Mouse (Mus musculus): ENCODE measurements around the gene Rbm20. TPM values are rescaled to one million over a fixed set of nuclear protein-coding genes. Genes with fewer than 3 reads are reported as not detected.
A peak's percentile ranks its signal among the peaks of the same experiment; 100 is the strongest.

The Rbm20 gene
- polyA plus RNA-seq, 2 experiments, result 0.04 to 0.18 TPM

GRCm38 (mm10) chr19:53824872-53825680 lies 148.0 kb downstream of the Rbm20 start:
- no peak overlapping the region; the same call in none of the 2 replicates for H3K27ac ChIP-seq

DNA sequence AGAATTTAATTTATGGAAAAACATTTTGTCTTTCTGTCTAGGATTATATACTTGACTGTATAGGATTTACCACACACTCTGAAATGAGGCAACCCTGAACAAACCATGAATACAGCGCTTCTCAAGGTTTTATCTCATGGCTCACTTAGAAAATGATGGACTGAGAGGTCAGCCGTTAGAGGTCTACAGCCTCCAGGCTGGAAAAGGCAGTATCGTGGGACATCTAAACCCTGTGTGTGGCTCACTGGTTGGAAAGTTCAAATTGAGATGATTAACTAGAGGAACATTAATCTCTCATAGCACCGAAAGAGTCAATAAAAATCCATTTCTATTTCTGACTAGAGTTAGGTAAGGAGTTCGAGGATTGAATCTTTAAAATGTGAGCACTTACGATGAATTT lies 152.9 kb downstream of the Rbm20 start:
- Histone ChIP-seq H3K4me3 (ENCODE audit: insufficient read depth in 1 of 2, low read depth in 2 of 2, low read length in 2 of 2) (no peak overlapping the region), H3K9me3 (ENCODE audit: control insufficient read depth, low read length) (no peaks in the 10 kb centered on the region), H3K4me2 (ENCODE audit: low read depth) (peak overlapping the region; percentile 3; the same call in 1 of the 2 replicates), H3K27me3 (ENCODE audit: control insufficient read depth, insufficient read depth, low read length) (no peaks in the 10 kb centered on the region), H3K9ac (replicated peaks) (no peak overlapping the region), H3K4me1 (replicated peaks; ENCODE audit: control insufficient read depth in 2 of 2, insufficient read depth in 2 of 2, low read length in 1 of 2) (peaks cover 0 to 19% of the 10 kb centered on the region in 2 experiments; a peak in 2 of 4 replicates), H3K36me3 (replicated peaks; ENCODE audit: control insufficient read depth, insufficient read depth, low read depth) (no peaks in the 10 kb centered on the region), H3K27ac (no peak overlapping the region)
- TF ChIP-seq EP300 (IDR thresholded peaks at IDR 0.05; ENCODE audit: low read depth), result no peak
- no peak for TF ChIP-seq CTCF (IDR thresholded peaks at IDR 0.05; ENCODE audit: low read depth)
- 36% methylated on average over 6 of the region's 6 CpGs for WGBS (ENCODE audit: insufficient replicate concordance)
- DNase-seq (ENCODE audit: low read depth in 3 of 3, low spot score in 3 of 3) (no peak), ATAC-seq (ENCODE audit: insufficient read depth) (no peak)

More at GRCm38 (mm10) chr19:53824872-53825680, 148.0 kb downstream of the Rbm20 start:
- H3K4me1 ChIP-seq (replicated peaks; ENCODE audit: control insufficient read depth in 2 of 2, insufficient read depth in 2 of 2, low read length in 1 of 2), result peaks cover 14 to 26% of the 10 kb centered on the region in 2 experiments
- peak overlapping the region; percentile 59 for H3K4me2 ChIP-seq (ENCODE audit: low read depth)
- ATAC-seq (ENCODE audit: insufficient read depth), result peak; percentile 81
- TF ChIP-seq EP300 (IDR thresholded peaks at IDR 0.05; ENCODE audit: low read depth) (no peak), CTCF (IDR thresholded peaks at IDR 0.05; ENCODE audit: low read depth) (peak; percentile 32)
- peak overlapping the region; percentile 52 for H3K9ac ChIP-seq (replicated peaks)
- whole genome bisulfite sequencing (ENCODE audit: insufficient replicate concordance), result 67% methylated on average over 21 of the region's 21 CpGs
- no peaks in the 10 kb centered on the region for H3K27me3 ChIP-seq (ENCODE audit: control insufficient read depth, insufficient read depth, low read length)
- DNase-seq (ENCODE audit: low read depth in 3 of 3, low spot score in 3 of 3), result no peak
- H3K4me3 ChIP-seq (ENCODE audit: insufficient read depth in 1 of 2, low read depth in 2 of 2, low read length in 2 of 2), result peak overlapping the region; percentile 58 to 92
- no peaks in the 10 kb centered on the region for H3K9me3 ChIP-seq (ENCODE audit: control insufficient read depth, low read length)
- no peaks in the 10 kb centered on the region for H3K36me3 ChIP-seq (replicated peaks; ENCODE audit: control insufficient read depth, insufficient read depth, low read depth)

- DNase-seq (ENCODE audit: low read depth in 3 of 3, low spot score in 3 of 3) (peak in 1 of 3 experiments; percentile 23), ATAC-seq (ENCODE audit: insufficient read depth) (peak; percentile 73)
- no peaks in the 10 kb centered on the region for H3K27me3 ChIP-seq (ENCODE audit: control insufficient read depth, insufficient read depth, low read length)
- H3K9ac ChIP-seq (replicated peaks), result no peak overlapping the region
- WGBS (ENCODE audit: insufficient replicate concordance), result 19% methylated on average over 8 of the region's 8 CpGs
- H3K4me3 ChIP-seq (ENCODE audit: insufficient read depth in 1 of 2, low read depth in 2 of 2, low read length in 2 of 2), result no peak overlapping the region
- H3K4me1 ChIP-seq (replicated peaks; ENCODE audit: control insufficient read depth in 2 of 2, insufficient read depth in 2 of 2, low read length in 1 of 2), result peaks cover 0 to 19% of the 10 kb centered on the region in 2 experiments; a peak in 2 of 4 replicates
- peak overlapping the region; percentile 3; the same call in 1 of the 2 replicates for H3K4me2 ChIP-seq (ENCODE audit: low read depth)
- no peak overlapping the region for H3K27ac ChIP-seq
- H3K9me3 ChIP-seq (ENCODE audit: control insufficient read depth, low read length), result no peaks in the 10 kb centered on the region
- H3K36me3 ChIP-seq (replicated peaks; ENCODE audit: control insufficient read depth, insufficient read depth, low read depth), result no peaks in the 10 kb centered on the region
- TF ChIP-seq EP300 (IDR thresholded peaks at IDR 0.05; ENCODE audit: low read depth), result peak; percentile 43
- TF ChIP-seq CTCF (IDR thresholded peaks at IDR 0.05; ENCODE audit: low read depth), result no peak
Observed at GRCm38 (mm10) chr19:53830407-53831163, 153.5 kb downstream of the Rbm20 start.

- Histone ChIP-seq H3K4me2 (ENCODE audit: low read depth) (no peak overlapping the region), H3K9me3 (ENCODE audit: control insufficient read depth, low read length) (no peaks in the 10 kb centered on the region), H3K27me3 (ENCODE audit: control insufficient read depth, insufficient read depth, low read length) (no peaks in the 10 kb centered on the region), H3K4me3 (ENCODE audit: insufficient read depth in 1 of 2, low read depth in 2 of 2, low read length in 2 of 2) (no peak overlapping the region), H3K27ac (no peak overlapping the region), H3K4me1 (replicated peaks; ENCODE audit: control insufficient read depth in 2 of 2, insufficient read depth in 2 of 2, low read length in 1 of 2) (peaks cover 0 to 19% of the 10 kb centered on the region in 2 experiments; a peak in 2 of 4 replicates), H3K9ac (replicated peaks) (no peak overlapping the region), H3K36me3 (replicated peaks; ENCODE audit: control insufficient read depth, insufficient read depth, low read depth) (no peaks in the 10 kb centered on the region)
- 44% methylated on average over 3 of the region's 3 CpGs for WGBS (ENCODE audit: insufficient replicate concordance)
- ATAC-seq (ENCODE audit: insufficient read depth) (no peak), DNase-seq (ENCODE audit: low read depth in 3 of 3, low spot score in 3 of 3) (no peak)
- TF ChIP-seq EP300 (IDR thresholded peaks at IDR 0.05; ENCODE audit: low read depth), result no peak
- TF ChIP-seq CTCF (IDR thresholded peaks at IDR 0.05; ENCODE audit: low read depth), result no peak
Observed at GRCm38 (mm10) chr19:53831164-53831448, 154.0 kb downstream of the Rbm20 start.

GRCm38 (mm10) chr19:53832512-53832911 lies 155.4 kb downstream of the Rbm20 start:
- Histone ChIP-seq H3K27me3 (ENCODE audit: control insufficient read depth, insufficient read depth, low read length) (no peaks in the 10 kb centered on the region), H3K4me2 (ENCODE audit: low read depth) (no peak overlapping the region), H3K9me3 (ENCODE audit: control insufficient read depth, low read length) (no peaks in the 10 kb centered on the region), H3K27ac (no peak overlapping the region), H3K4me1 (replicated peaks; ENCODE audit: control insufficient read depth in 2 of 2, insufficient read depth in 2 of 2, low read length in 1 of 2) (peaks cover 0 to 19% of the 10 kb centered on the region in 2 experiments; a peak in 2 of 4 replicates), H3K4me3 (ENCODE audit: insufficient read depth in 1 of 2, low read depth in 2 of 2, low read length in 2 of 2) (no peak overlapping the region), H3K36me3 (replicated peaks; ENCODE audit: control insufficient read depth, insufficient read depth, low read depth) (no peaks in the 10 kb centered on the region), H3K9ac (replicated peaks) (no peak overlapping the region)
- no peak for TF ChIP-seq CTCF (IDR thresholded peaks at IDR 0.05; ENCODE audit: low read depth)
- no peak for TF ChIP-seq EP300 (IDR thresholded peaks at IDR 0.05; ENCODE audit: low read depth)
- 50% methylated on average over 7 of the region's 7 CpGs for WGBS (ENCODE audit: insufficient replicate concordance)
- ATAC-seq (ENCODE audit: insufficient read depth), result no peak
- no peak for DNase-seq (ENCODE audit: low read depth in 3 of 3, low spot score in 3 of 3)
